Mouse (Mus musculus): ENCODE data around the gene Lats2. TPM values are rescaled to one million over a fixed set of nuclear protein-coding genes. Genes with fewer than 3 reads are reported as not detected.
"Not testable (repeated sequence)": the region's sequence is repeated elsewhere in the genome, so short reads cannot be mapped to it uniquely, and the experiment has no call there.

Lats2 gene
- polyA plus RNA-seq, 1 experiment from 2014 or later: 5.5 TPM

GRCm38 (mm10) chr14:57695550-57695949, 62.6 kb downstream of the Lats2 start:
- Histone ChIP-seq H3K36me3 (replicated peaks) (peaks cover 69% of the 10 kb centered on the region), H3K9ac (no peak overlapping the region), H3K27ac (replicated peaks) (no peak overlapping the region), H3K9me3 (replicated peaks) (no peaks in the 10 kb centered on the region), H3K4me1 (replicated peaks) (peaks cover 26% of the 10 kb centered on the region), H3K4me3 (replicated peaks) (no peak overlapping the region), H3K4me2 (no peak overlapping the region), H3K27me3 (no peaks in the 10 kb centered on the region)
- no peak for ATAC-seq (ENCODE audit: insufficient read depth)
- 82% methylated on average over 8 of the region's 8 CpGs for WGBS (ENCODE audit: insufficient replicate concordance)

DNA sequence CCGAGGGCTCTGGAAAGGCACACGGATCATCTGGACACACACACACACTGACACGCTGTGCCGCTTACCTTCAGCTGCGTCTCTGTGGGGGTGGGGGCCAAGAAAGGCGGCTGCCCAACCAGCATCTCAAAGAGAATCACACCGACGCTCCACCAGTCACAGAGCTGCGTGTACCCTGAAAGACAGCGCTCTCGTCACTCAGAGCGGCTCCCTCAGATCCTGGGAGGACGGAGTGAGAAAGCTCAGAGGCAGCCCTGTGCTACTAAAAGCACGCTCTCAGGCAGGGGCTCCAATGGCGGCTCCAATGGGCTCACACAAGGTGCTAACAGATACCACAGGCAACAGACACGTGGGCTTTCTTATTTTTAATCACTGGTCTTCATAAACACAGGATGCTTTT, 63.9 kb downstream of the Lats2 start:
- ATAC-seq (ENCODE audit: insufficient read depth): no peak

DNA sequence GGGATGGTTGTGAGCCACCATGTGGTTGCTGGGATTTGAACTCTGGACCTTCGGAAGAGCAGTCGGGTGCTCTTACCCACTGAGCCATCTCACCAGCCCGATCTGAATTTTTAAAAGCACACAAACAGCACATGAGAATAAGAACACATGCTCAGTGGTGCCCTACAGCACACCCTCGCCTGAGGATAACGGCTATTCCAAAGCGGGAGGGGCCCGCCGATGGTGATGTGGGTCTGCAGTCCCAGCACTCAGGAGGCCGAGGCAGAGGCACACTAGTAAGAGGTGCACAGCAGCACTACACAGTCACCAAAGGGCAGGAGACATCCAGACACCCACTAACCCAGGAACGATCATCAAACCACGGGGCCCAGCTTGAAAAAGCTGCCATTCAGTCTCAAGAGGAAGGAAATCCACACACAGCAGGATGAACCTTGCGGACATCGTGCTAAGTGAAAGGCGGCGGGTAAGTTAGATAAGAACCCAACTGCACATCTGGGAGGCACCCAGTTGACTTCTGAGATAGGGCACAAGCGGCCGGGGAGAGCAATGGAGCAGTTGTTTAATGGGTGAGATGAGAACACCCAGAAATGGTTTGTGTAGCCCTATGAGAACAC, 65.6 kb downstream of the Lats2 start:
- H3K27me3 ChIP-seq: no peaks in the 10 kb centered on the region
- H3K36me3 ChIP-seq (replicated peaks): peaks cover 57% of the 10 kb centered on the region
- 17% methylated on average over 17 of the region's 17 CpGs for WGBS (ENCODE audit: insufficient replicate concordance)
- peaks cover 30% of the 10 kb centered on the region for H3K4me1 ChIP-seq (replicated peaks)
- no peaks in the 10 kb centered on the region for H3K9me3 ChIP-seq (replicated peaks)
- H3K27ac ChIP-seq (replicated peaks): peak overlapping the region; percentile 97
- 0 out of 2 replicates have a peak overlapping the region, but pooled peaks have one; percentile 47 for H3K9ac ChIP-seq
- H3K4me3 ChIP-seq (replicated peaks): peak overlapping the region; percentile 43
- ATAC-seq (ENCODE audit: insufficient read depth): peak; percentile 98
- peak overlapping the region; percentile 77 for H3K4me2 ChIP-seq

More for the DNA sequence above, 63.9 kb downstream of the Lats2 start:
- Histone ChIP-seq H3K9me3 (replicated peaks) (no peaks in the 10 kb centered on the region), H3K4me1 (replicated peaks) (peaks cover 30% of the 10 kb centered on the region), H3K27me3 (no peaks in the 10 kb centered on the region), H3K27ac (replicated peaks) (0 out of 2 replicates have a peak overlapping the region, but pooled peaks have one; percentile 41), H3K9ac (no peak overlapping the region), H3K4me3 (replicated peaks) (no peak overlapping the region), H3K4me2 (no peak overlapping the region), H3K36me3 (replicated peaks) (peaks cover 61% of the 10 kb centered on the region)
- 86% methylated on average over 16 of the region's 16 CpGs for WGBS (ENCODE audit: insufficient replicate concordance)

- H3K27me3 ChIP-seq: no peaks in the 10 kb centered on the region
- peaks cover 50% of the 10 kb centered on the region for H3K36me3 ChIP-seq (replicated peaks)
- no peak overlapping the region for H3K27ac ChIP-seq (replicated peaks)
- H3K9ac ChIP-seq: no peak overlapping the region
- no peak overlapping the region for H3K4me2 ChIP-seq
- WGBS (ENCODE audit: insufficient replicate concordance): 93% methylated on average over 24 of the region's 24 CpGs
- no peak overlapping the region for H3K4me3 ChIP-seq (replicated peaks)
- H3K4me1 ChIP-seq (replicated peaks): peaks cover 30% of the 10 kb centered on the region
- H3K9me3 ChIP-seq (replicated peaks): no peaks in the 10 kb centered on the region
- no peak for ATAC-seq (ENCODE audit: insufficient read depth)
Observed at GRCm38 (mm10) chr14:57691316-57691715, 66.9 kb downstream of the Lats2 start.

- WGBS (ENCODE audit: insufficient replicate concordance): 52% methylated on average over 8 of the region's 8 CpGs
- Histone ChIP-seq H3K4me3 (replicated peaks) (no peak overlapping the region), H3K27me3 (no peaks in the 10 kb centered on the region), H3K9ac (no peak overlapping the region), H3K4me2 (no peak overlapping the region), H3K36me3 (replicated peaks) (peaks cover 45% of the 10 kb centered on the region), H3K4me1 (replicated peaks) (peaks cover 30% of the 10 kb centered on the region), H3K9me3 (replicated peaks) (no peaks in the 10 kb centered on the region), H3K27ac (replicated peaks) (no peak overlapping the region; the same call in 1 of the 2 replicates)
- no peak for ATAC-seq (ENCODE audit: insufficient read depth)
Observed at GRCm38 (mm10) chr14:57690681-57691080, 67.5 kb downstream of the Lats2 start.

GRCm38 (mm10) chr14:57688066-57688465, 70.1 kb downstream of the Lats2 start:
- ATAC-seq (ENCODE audit: insufficient read depth); H3K27me3 ChIP-seq; H3K9ac ChIP-seq; H3K4me3 ChIP-seq (replicated peaks); H3K27ac ChIP-seq (replicated peaks); H3K4me2 ChIP-seq; H3K9me3 ChIP-seq (replicated peaks): not testable (repeated sequence)
- 81% methylated on average over 7 of the region's 7 CpGs for WGBS (ENCODE audit: insufficient replicate concordance)
- peaks cover 27% of the 10 kb centered on the region for H3K4me1 ChIP-seq (replicated peaks)
- H3K36me3 ChIP-seq (replicated peaks): peaks cover 22% of the 10 kb centered on the region

GRCm38 (mm10) chr14:57687441-57687840, 70.7 kb downstream of the Lats2 start:
- Histone ChIP-seq H3K4me2 (no peak overlapping the region), H3K9ac (no peak overlapping the region), H3K4me3 (replicated peaks) (no peak overlapping the region), H3K27me3 (no peaks in the 10 kb centered on the region), H3K36me3 (replicated peaks) (peaks cover 19% of the 10 kb centered on the region), H3K27ac (replicated peaks) (no peak overlapping the region), H3K4me1 (replicated peaks) (peaks cover 22% of the 10 kb centered on the region), H3K9me3 (replicated peaks) (no peaks in the 10 kb centered on the region)
- no peak for ATAC-seq (ENCODE audit: insufficient read depth)
- 72% methylated on average over 5 of the region's 5 CpGs for WGBS (ENCODE audit: insufficient replicate concordance)

- peaks cover 13% of the 10 kb centered on the region for H3K36me3 ChIP-seq (replicated peaks)
- H3K27ac ChIP-seq (replicated peaks): no peak overlapping the region
- H3K4me1 ChIP-seq (replicated peaks): peaks cover 14% of the 10 kb centered on the region
- H3K9ac ChIP-seq: no peak overlapping the region
- no peak overlapping the region for H3K4me3 ChIP-seq (replicated peaks)
- H3K27me3 ChIP-seq: no peaks in the 10 kb centered on the region
- no peak for ATAC-seq (ENCODE audit: insufficient read depth)
- 80% methylated on average over 6 of the region's 6 CpGs for WGBS (ENCODE audit: insufficient replicate concordance)
- no peak overlapping the region for H3K4me2 ChIP-seq
- no peaks in the 10 kb centered on the region for H3K9me3 ChIP-seq (replicated peaks)
Observed at GRCm38 (mm10) chr14:57686647-57687046, 71.5 kb downstream of the Lats2 start.

DNA sequence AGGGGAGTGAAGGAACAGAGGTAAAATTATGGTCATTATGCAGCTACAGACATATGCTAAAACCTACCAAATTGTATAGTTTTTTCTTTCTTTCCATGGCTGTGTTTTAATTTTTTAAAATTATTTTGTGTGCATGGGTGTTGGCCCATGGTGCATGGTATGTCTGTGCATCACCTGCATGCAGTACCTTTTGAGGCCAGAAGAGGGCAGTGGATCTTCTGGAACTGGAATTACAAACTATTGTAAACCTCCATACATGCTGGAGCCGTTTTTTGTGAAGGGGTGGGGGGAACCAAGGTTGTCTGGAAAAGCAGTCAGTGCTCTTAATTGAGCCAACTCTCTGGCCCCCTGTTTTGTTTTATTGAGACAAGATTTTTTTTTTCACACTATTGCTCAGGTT, 73.6 kb downstream of the Lats2 start:
- H3K4me1 ChIP-seq (replicated peaks): no peaks in the 10 kb centered on the region
- H3K4me3 ChIP-seq (replicated peaks): no peak overlapping the region
- no peaks in the 10 kb centered on the region for H3K9me3 ChIP-seq (replicated peaks)
- no peaks in the 10 kb centered on the region for H3K36me3 ChIP-seq (replicated peaks)
- no peak overlapping the region for H3K9ac ChIP-seq
- H3K27me3 ChIP-seq: no peaks in the 10 kb centered on the region
- no peak for ATAC-seq (ENCODE audit: insufficient read depth)
- WGBS (ENCODE audit: insufficient replicate concordance): 0% methylated on average over 1 of the region's 1 CpGs
- H3K4me2 ChIP-seq: no peak overlapping the region
- H3K27ac ChIP-seq (replicated peaks): no peak overlapping the region

- Histone ChIP-seq H3K36me3 (replicated peaks) (no peaks in the 10 kb centered on the region), H3K9me3 (replicated peaks) (no peaks in the 10 kb centered on the region), H3K27me3 (no peaks in the 10 kb centered on the region), H3K9ac (no peak overlapping the region), H3K4me2 (no peak overlapping the region), H3K27ac (replicated peaks) (no peak overlapping the region), H3K4me3 (replicated peaks) (no peak overlapping the region), H3K4me1 (replicated peaks) (no peaks in the 10 kb centered on the region)
- ATAC-seq (ENCODE audit: insufficient read depth): no peak
- 77% methylated on average over 4 of the region's 4 CpGs for whole genome bisulfite sequencing (ENCODE audit: insufficient replicate concordance)
Observed at GRCm38 (mm10) chr14:57682751-57683150, 75.4 kb downstream of the Lats2 start.

GRCm38 (mm10) chr14:57679958-57680535, 78.1 kb downstream of the Lats2 start:
- no peaks in the 10 kb centered on the region for H3K36me3 ChIP-seq (replicated peaks)
- H3K27ac ChIP-seq (replicated peaks): no peak overlapping the region
- no peak for ATAC-seq (ENCODE audit: insufficient read depth)
- no peak overlapping the region for H3K4me2 ChIP-seq
- no peak overlapping the region for H3K9ac ChIP-seq
- no peaks in the 10 kb centered on the region for H3K4me1 ChIP-seq (replicated peaks)
- no peak overlapping the region for H3K4me3 ChIP-seq (replicated peaks)
- 29% methylated on average over 5 of the region's 5 CpGs for WGBS (ENCODE audit: insufficient replicate concordance)
- no peaks in the 10 kb centered on the region for H3K27me3 ChIP-seq
- no peaks in the 10 kb centered on the region for H3K9me3 ChIP-seq (replicated peaks)

- H3K27ac ChIP-seq (replicated peaks): no peak overlapping the region
- H3K4me3 ChIP-seq (replicated peaks): no peak overlapping the region
- 16% methylated on average over 1 of the region's 1 CpGs for WGBS (ENCODE audit: insufficient replicate concordance)
- no peak for ATAC-seq (ENCODE audit: insufficient read depth)
- no peak overlapping the region for H3K9ac ChIP-seq
- H3K27me3 ChIP-seq: no peaks in the 10 kb centered on the region
- H3K4me1 ChIP-seq (replicated peaks): no peaks in the 10 kb centered on the region
- no peak overlapping the region for H3K4me2 ChIP-seq
- no peaks in the 10 kb centered on the region for H3K9me3 ChIP-seq (replicated peaks)
- H3K36me3 ChIP-seq (replicated peaks): no peaks in the 10 kb centered on the region
Observed at GRCm38 (mm10) chr14:57679523-57679922, 78.7 kb downstream of the Lats2 start.

Data from liver, embryonic 15.5 days (tissue).